Mouse (Mus musculus) gastrocnemius, postnatal 25 days (tissue): ENCODE data around the gene Pccb. TPM values are rescaled to one million over a fixed set of nuclear protein-coding genes. Genes with fewer than 3 reads are reported as not detected.

ENCODE experiments used
- DNase-seq: peaks from one replicate; pipeline ENCODE4 v3.0.0; 2022
- total RNA-seq, 2 experiments: library from RNA; stranded (reverse); gene quantifications; 1 replicate in 1 of 2; 2 replicates in 1 of 2; pipeline ENCODE4 v1.2.3; 2021

Gene Pccb
- total RNA-seq, 2 experiments from 2014 or later = 51.6 to 57.9 TPM

DNA sequence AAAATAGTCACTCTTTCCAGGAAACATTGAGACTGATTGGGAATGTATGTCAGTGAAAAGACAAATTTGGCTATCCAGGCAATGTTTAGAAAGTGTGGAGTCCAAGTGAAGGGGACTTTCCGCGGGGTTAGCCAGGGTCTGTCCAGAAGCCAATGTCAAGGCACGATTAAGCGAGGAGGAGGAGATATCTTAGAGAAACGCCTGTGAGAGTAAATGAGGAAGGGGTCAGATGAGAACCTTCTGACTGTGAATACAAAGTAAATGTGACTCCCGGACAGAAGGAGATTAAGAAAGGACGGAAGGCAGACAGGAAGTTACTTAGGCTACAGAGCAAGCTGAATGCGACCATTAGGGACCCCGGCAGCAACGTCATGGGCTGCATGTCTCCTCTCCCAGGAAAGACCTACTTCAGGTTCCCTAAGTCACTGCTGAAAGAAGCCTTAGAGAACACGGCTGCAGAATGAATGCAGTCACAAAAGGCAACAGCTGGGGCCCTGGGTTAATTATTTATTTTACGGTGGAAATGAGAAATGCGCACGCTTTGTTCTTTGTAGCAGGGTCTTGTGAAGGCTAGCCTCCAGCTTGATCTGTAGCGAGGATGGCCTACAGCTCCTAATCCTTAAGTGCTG, 11.1 kb upstream of the Pccb start:
- no peak for DNase-seq

DNA sequence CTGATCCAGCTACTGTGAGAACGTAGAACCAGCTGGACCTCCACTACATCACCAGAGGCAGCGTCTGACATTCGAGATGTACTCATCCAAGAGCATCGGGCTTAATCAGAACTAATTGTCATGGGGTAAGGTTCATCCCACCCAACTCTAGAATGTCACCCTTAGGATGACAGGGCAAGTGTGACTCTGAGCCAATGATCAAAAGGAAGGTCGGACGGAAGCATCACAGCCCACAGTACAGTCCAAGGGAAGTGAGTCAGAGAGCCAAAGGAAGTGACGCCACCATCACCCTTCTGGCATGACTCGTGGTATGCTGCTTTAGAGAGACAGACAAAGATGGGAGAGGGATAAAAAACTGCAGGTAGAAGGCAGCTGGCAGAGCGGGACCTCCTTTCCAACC, 7.6 kb upstream of the Pccb start:
- no peak for DNase-seq

DNA sequence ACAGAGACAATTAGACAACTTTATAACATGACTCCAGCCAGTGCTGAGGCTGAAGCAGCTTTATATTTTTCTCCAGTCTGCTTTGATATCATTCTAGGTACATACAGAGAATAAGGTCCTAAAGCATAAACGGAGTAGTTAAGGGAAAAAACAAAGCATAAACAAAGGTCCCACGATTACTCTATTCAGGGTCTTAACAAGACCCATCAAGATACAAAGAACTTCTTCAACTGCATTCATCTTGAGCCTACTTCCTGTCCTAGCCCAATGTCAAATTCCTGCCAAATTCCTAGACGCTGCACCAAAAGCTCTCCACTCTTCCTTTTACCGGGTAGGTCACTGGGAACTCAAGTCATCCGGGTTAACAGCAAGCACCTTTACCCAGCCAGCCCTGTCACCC, 6.8 kb upstream of the Pccb start:
- no peak for DNase-seq

DNA sequence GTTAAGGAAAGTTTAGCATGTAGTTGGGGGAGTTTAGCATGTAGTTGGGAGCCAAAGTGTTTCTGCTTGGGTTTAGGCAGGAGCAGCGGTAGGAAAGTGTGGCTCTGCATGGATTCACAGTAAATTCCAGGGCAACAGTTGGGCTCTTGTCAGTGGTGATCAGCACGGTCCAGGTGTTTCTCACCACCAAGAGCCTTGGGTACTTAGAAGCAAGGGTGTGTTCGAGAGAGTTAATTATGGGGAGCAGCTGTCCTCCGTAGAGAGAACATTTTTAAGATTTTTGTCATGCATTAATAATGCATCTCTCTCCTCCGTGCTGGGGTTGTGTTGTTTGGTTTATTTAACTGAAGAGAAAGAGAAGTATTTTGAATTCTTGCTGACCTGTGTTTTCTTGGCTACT, 3.9 kb upstream of the Pccb start:
- DNase-seq = no peak

DNA sequence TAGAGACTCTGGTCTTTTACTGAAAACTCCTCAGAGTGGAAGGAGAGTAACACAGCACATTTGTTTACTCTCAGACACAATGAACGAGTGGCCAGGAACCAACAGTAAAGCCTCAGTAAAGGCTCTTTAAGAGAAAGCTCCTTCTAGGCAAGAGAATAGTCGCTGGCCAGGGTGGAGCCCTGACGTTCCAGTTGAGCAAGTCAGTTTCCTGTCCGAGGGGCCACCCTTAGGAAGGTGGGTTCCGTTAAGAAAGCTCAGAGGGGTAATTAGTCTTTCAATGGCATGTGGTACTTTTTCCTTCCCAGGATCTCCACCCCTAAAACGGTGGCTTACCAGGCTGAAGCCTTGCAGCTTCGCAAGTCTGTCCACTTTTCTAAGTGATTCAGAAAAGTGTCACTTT, 2.7 kb upstream of the Pccb start:
- no peak for DNase-seq

DNA sequence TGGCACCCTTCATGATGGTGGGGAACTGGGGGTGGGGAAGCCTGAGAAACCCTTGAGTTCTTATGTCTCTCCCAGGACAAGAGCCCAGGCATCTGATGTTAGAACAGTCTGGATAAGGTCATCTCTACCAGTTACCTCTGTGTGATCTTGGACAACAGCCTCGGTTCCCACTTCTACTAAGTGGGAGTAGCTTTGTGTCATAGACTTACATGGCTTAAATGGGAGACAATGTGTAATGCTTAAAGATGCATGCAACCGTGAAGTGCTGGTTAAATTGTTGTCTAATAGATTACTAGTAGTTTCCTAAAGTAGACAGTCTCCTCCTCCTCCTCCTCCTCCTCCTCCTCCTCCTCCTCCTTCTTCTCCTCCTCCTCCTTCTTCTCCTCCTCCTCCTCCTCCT, 2.2 kb upstream of the Pccb start:
- no peak for DNase-seq

DNA sequence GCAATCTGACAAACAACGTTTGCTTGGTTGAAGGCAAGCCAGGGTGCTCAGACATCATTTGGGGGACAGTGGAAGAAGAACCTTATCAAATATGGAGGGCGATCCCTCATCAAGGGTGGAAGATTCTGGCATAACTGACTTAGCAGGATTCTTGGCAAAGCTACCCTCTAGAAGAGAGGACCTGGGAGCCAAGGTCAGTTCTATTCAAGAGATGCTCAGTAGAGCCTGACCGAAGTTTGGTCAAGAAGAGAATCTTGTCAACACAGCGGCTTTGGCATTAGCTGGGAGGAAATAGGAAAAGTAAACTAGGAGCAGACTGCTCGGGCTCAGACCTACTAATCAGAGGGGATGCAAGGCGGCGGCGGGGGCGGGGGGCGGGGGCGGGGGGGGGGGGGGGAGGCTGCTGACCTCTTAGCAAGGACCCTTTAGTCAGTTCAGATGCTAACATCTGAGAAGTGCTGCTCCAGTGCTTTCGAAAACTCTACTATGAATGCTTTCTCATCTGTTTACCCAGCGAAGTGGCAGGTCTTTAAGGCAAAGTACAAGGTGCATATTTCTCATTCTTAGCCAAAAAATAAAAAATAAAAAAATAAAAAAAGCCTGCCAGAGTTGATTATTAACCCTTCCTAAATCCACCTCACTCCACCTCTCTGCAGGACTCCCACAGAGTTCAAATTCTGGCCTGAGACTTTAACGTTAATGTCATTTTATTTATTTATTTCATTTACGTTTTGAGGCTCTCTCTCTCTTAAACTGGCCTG, 1.3 kb upstream of the Pccb start:
- DNase-seq = no peak

DNA sequence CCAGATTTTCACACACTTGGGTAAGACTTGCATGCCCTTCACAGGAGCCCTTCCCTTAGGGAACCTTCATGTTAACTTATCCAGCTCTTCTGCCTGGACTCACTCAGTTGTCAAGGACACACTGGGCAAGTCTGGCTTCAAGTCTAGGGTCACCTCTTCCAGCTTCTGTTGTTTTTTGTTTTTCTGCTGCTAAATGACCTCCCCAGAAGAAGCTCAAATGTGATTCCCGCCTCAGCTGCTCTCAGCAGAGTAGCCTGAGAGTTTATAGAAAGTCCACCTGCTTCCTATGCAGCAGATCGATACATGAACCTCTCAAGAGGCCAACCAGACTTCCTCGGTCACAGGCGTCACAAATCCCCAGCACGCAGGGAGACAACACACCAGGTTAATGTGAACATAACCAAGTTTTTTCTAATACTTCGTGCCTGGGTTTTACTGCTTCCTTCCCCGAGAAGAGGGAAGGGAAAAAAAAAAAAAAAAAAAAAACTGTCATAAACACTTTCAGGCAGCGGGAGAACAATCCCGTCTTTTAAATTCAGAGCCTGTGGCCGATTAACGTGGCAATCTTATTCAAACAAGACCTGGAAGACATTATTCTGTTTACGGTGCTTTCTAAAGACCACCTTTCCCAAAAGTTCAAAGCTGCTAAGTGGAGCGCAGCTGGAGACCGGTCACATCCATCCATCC, 794 bp downstream of the Pccb start:
- DNase-seq = no peak

DNA sequence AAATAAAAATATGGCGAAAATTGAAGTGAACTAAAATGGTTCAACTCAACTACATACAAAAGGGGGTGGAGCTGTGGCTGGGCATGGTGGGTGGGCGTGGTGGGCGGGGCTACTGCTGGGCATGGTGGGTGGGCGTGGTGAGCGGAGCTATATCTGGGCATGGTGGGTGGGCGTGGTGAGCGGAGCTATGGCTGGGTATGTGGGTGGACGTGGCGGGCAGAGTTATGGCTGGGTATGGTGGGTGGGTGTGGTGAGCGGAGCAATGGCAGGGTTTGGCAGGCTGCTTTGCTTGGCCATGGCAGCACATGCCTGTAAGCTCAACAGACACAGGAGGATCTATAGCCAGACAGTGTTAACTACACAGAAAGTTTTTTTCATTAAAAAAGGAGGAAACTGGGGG, 15.9 kb downstream of the Pccb start:
- no peak for DNase-seq

DNA sequence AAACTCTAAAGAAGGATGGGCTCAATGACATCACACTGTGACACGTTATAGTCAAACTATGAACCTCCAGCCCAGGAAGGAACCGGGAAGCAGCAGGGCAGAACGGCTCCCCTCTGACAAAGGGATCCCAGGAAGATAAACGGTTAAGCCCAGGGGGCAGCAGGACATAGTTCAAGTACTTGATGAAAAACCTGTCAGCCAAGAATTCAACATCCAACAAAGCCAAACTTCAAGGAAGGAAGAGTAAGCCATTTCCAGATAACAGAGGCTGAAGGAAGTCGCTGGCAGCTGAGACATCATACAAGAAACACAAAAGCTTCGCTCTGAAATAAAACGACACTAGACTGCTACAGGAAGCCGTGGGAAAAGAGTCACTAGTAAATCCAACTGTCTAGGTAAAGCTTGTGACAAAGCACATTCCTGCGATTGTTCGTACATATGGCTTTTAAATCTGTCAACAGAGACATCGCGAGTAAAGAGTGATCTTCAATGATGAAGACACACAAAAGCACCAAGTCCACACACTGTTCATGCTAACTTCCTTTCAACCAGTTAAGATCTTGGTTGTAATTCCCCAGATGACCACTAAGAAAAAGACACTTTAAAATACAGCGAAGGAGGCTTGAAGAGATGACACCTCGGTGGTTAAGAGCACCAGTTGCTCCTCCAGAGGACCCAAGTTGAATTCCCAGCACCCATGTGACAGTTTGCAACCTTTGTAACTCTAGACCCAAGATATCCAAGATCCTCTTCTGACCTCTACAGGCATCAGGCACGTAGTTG, 16.8 kb downstream of the Pccb start:
- no peak for DNase-seq

DNA sequence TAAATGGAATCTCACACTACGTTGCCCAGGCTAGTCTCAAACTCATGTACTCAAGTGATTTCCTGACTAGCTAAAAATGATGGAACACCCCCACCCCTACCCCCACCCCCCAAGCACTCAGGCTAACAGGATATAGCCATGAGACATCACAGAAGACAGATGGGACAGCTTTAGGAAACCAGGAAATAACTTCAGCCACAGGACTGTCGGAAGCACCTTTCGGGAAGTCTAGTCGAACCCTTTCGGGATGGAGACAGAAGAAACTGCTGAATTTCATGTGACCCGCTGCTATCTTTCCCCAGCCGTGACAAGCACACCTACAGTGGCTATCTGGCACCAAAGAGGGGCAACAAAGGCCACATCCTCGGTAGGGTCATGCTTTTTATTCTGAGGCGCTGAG, 19.4 kb downstream of the Pccb start:
- DNase-seq = no peak

DNA sequence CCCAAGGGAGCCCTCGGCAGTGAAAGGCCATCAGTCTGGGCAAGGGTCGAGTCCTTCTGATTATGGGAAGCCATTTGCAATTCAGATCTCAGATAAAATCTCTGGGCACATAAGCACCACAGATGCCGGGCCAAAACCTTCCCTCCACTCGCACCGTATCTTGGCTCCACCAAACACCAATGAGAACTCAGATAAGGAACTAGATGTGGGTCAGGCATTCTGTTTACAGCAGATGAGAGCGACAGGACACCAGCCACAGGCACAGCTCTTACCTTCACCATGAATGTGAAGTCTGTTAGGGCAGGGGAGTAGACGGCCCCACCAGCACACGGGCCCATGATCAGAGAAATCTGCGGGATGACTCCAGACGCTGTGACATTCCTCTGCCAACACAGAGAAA, 22.3 kb downstream of the Pccb start:
- no peak for DNase-seq

DNA sequence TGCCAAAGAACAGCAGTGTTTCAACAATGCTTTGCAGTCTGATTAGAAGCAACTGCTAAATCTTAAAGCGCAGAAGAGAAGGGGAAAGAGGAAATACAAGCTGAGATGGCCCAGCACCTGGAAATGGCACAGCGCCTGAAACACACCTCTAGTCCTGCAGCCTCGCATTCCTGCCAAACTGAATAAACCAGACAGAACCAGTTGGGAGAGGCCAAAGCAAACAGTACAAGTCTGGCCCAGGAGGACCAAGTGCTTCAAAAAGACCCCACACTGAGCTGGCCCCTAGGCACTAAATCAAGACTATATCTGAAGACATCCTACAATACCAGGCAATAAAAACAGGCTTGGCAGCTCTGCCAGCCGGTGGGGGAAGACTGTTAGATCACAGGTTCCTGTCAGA, 28.8 kb downstream of the Pccb start:
- no peak for DNase-seq

DNA sequence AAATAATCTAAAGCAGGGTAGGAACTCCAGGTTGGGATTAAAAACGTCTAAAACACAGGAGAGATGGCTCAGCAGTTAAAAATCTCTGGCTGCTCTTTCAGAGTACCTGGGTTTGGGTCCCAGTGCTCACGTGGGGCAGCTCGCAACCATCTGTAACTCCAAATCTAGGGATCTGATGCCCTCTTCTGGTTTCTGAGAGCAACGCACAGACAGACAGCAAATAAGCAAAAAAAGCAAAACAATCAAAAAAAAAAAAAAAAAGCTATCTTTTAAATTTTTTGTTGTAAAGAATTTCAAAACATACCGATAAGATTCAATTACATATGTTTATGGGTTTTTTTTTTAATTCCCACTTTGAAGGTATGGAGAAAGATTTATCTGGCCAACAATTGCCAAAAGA, 31.4 kb downstream of the Pccb start:
- no peak for DNase-seq

DNA sequence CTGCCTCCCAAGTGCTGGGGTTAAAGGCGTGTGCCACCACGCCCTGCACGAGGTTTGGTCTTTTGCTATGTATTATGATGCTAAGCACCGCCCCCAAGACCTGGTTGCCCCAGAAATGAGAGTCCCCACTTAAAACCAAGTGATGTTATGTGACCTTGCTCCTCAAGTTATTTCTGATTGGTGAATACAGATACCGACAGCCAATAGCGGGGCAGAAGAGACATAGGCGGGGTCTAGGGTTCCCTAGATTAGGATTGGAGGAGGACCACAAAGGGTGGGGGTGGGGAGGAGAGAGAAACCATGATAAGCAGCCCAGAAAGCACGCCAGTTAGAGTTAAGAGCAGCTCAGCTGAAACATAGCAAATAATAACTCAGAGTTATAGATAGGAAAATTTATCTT, 31.9 kb downstream of the Pccb start:
- no peak for DNase-seq

DNA sequence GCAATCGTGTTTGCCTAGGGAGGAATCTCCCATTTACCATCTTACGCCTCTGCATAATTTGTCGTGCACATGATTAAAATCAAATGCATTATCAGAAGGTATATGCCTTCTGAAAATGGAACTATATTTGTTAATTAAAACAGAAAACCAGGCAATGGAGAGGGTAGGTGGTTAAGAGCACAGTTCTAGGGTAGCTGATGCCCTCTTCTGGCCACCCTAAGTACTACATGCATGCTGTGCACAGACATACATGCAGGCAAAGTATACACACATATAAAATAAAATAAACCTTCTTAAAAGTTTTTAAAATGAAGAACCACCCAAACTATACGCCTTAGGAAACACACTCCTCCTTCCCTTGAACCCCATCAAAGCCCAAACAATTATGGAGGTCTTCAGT, 32.6 kb downstream of the Pccb start:
- no peak for DNase-seq

DNA sequence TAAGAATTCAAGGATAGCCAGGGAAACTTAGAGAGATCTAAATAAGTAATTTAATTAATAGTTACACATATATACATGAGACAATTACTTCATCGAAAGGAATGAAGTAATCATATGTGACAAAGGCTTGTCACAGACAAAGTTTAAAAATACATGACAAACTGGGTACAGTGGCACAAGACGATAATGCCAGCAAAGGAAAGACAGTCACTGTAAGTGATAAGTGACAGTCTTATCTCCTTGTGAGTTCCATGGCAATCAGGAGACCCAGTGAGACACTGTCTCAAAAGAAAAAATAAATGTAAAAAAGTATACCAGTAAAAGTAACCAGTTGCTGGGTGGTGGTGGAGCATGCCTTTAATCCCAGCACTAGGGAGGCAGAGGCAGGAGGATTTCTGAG, 37.6 kb downstream of the Pccb start:
- no peak for DNase-seq

DNA sequence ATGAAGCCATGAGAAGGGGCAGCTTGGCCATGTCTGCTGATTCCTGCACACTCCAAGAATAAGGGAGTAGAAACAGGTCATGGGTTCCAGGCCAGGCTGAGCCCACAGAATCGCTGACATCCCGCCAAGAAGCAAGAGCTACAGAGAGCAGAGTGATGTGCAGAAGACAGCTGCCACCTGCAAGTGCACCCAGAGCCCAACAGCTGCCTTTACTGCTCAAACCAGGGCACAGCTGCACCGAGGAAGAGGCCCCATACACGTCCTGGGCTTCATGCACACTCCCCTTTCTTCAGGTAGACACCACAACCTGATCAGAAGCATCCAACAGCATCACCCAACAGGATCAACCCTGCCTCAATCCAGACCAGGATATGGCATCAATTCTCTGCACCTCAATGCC, 40.8 kb downstream of the Pccb start:
- no peak for DNase-seq

DNA sequence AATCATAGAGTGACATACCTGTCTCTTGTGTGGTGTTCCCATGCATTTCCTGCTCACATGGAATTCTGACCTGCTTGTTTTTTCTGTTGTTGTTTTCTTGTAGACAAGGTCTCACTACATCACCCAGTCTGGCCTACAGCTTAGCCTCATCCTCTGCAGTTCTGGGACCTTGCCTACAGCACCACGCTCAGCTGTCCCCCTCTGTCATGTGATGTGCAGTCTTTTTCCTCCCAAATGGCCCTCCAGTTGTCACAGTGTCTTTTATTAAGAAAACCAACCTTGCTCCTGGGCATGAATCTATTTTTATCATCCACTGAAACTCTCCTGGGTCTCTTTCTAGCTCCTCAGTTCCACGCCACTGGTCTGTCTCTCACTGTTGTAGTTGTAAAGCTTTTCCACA, 42.5 kb downstream of the Pccb start:
- DNase-seq = no peak

DNA sequence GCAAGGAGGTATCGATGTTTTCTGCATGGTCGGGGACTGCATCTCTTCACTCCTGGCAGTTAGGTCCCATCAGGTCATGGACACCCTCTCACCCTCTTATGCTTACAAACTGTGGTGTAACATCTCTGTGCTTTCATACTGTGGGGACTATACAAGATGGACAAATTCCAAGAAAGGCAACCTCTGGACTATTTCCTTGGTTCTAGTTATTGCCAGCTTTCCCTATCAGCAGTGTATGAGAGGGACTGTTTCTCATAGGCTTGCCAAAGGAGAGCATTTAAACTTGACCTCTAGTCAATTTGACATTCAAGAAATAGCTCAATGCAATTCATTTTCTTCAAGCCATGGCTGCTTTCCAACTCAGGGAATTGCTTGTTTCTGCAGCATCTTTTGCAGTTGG, 43.4 kb downstream of the Pccb start:
- DNase-seq = no peak

DNA sequence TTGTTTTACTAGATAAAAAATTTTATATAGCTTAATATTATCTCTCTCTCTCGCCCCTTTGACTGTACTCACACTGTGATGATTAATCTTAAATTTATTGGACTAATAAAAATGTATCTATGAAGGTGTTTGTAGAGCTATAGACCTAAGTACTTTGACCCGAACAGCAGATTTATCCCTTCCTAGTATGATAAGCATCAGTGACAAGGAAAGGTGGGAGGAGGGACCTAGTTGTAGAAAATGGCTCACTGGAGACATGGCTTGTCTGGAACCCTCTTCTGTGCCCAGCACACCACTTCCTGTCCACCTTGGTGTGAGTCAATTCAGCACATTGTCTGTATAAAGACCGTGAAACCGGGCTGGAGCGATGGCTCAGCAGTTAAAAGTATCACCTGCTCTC, 44.1 kb downstream of the Pccb start:
- DNase-seq = no peak

DNA sequence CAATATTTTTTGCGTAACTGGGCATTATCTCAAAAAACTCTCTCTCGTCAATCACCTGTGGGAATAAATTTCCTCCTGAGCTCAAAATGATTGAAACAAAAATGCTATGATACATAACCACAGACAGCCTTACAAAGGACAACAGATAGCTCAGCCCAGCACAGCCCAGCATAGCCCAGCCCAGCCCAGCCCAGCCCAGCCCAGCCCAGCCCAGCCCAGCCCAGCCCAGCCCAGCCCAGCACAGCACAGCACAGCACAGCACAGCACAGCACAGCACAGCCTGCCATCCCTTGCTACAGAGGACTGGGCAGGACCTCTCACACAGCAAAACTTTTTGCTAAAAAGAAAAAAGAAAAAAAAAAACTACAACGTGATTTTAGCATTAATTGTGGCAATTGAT, 46.8 kb downstream of the Pccb start:
- DNase-seq = no peak

DNA sequence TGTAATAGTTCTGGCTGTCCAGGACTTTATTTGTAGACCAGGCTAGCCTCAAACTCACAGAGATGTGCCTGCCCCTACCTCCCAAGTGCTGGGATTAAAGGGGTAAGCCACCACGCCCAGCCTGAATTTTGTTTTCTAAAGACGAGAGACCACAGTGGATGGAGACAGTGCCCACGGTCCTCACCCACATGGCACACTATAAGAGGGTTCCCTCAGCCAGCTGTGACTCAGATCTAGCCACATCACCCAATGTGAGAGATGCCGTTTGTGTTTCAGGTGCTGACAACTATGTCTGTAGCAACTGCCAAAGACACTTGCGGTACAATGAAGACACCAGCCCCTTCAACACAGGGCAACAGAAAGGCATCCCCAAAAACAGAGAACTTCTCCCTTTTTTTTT, 47.7 kb downstream of the Pccb start:
- DNase-seq = no peak
